ENCODE assay signal across 26 mouse cellular contexts in the genomic region with DNA sequence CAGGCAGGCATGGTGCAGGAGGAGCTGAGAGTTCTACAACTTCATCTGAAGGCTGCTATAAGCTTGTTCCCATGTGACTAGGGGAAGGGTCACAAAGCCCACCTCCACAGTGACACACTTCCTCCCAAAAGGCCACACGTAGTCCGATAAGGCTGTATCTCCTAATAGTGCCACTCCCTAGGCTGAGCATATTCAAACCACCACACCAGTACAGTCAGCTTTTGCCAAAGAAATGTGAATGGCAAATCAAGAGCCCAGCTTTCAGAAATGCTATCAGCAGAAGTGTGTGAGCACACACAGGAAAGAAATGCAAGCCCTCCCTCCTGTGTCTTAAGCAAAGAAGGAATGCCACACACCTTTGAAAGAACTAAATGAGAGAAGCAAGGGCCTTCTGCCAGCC.
A peak's percentile ranks its signal among the peaks of the same experiment; 100 is the strongest.
DNase-seq lines count a peak whose midpoint lies in the region; ATAC-seq lines count a peak whose summit lies in the region.
"Had no signal": no experiment of that assay in that cellular context is flagged by ENCODE, and none has a peak within 500 bp of the region (broad histone marks: within the 10 kb centered on the region; RNA-seq: fewer than 3 reads in every experiment).

No protein-coding gene starts in this region.

- peak; percentile 72 for DNase-seq in heart, adult 11 months
- DNase-seq in lung, adult 18-20 months: no peak
- no peak for DNase-seq in layer of hippocampus, adult 9-10 months (ENCODE audit: low spot score)
- no peak for DNase-seq in embryo, embryonic 11 days
- DNase-seq: adrenal gland, adult 8-10 months; adrenal gland, postnatal 25 days; cerebellum, adult 18-20 months; cerebellum, adult 9-10 months; cerebellum, postnatal 14 days; forebrain, postnatal 0 days; gastrocnemius, adult 2 months; gastrocnemius, postnatal 14 days; heart, adult 2 months; heart, postnatal 14 days; heart, postnatal 4 days had no signal

- H3K27me3 ChIP-seq in heart, embryonic 12.5 days (replicated peaks): no peaks in the 10 kb centered on the region
- H3K27me3 ChIP-seq in lung, embryonic 15.5 days: no peaks in the 10 kb centered on the region
- no peaks in the 10 kb centered on the region for H3K27me3 ChIP-seq in stomach, embryonic 15.5 days (replicated peaks)
- H3K27me3 ChIP-seq: embryonic facial prominence, embryonic 12.5 days; embryonic facial prominence, embryonic 15.5 days; heart, embryonic 15.5 days had no signal

- H3K4me1 ChIP-seq in heart, embryonic 12.5 days (replicated peaks): no peaks in the 10 kb centered on the region
- no peaks in the 10 kb centered on the region for H3K4me1 ChIP-seq in lung, embryonic 15.5 days
- no peaks in the 10 kb centered on the region for H3K4me1 ChIP-seq in stomach, embryonic 15.5 days
- H3K4me1 ChIP-seq: embryonic facial prominence, embryonic 12.5 days; embryonic facial prominence, embryonic 15.5 days; heart, embryonic 15.5 days had no signal

- H3K36me3 ChIP-seq in heart, embryonic 12.5 days: no peaks in the 10 kb centered on the region
- no peaks in the 10 kb centered on the region for H3K36me3 ChIP-seq in lung, embryonic 15.5 days
- H3K36me3 ChIP-seq in stomach, embryonic 15.5 days: no peaks in the 10 kb centered on the region
- H3K36me3 ChIP-seq: embryonic facial prominence, embryonic 12.5 days; embryonic facial prominence, embryonic 15.5 days; heart, embryonic 15.5 days had no signal

- ATAC-seq in heart, embryonic 12.5 days (ENCODE audit: insufficient number of reproducible peaks, low FRiP score): no peak
- no peak; the same call in 1 of the 2 replicates for ATAC-seq in lung, embryonic 15.5 days (ENCODE audit: borderline replicate concordance, extremely low read depth, low FRiP score, low TSS enrichment)
- peak; percentile 56; the same call in 1 of the 2 replicates for ATAC-seq in stomach, embryonic 15.5 days (ENCODE audit: insufficient read depth, low FRiP score, low read depth)
- ATAC-seq: activated CD4-positive, CD25-positive, alpha-beta regulatory T cell, adult 4 months; forebrain, embryonic 14.5 days; forebrain, postnatal 0 days; hindbrain, postnatal 0 days had no signal

- no peak overlapping the region for H3K4me2 ChIP-seq in heart, embryonic 12.5 days
- H3K4me2 ChIP-seq in lung, embryonic 15.5 days: no peak overlapping the region
- H3K4me2 ChIP-seq in stomach, embryonic 15.5 days: no peak overlapping the region
- H3K4me2 ChIP-seq: embryonic facial prominence, embryonic 12.5 days; embryonic facial prominence, embryonic 15.5 days; heart, embryonic 11.5 days; heart, embryonic 15.5 days; hindbrain, embryonic 14.5 days had no signal

- no peaks in the 10 kb centered on the region for H3K9me3 ChIP-seq in heart, embryonic 12.5 days (replicated peaks)
- no peaks in the 10 kb centered on the region for H3K9me3 ChIP-seq in lung, embryonic 15.5 days
- no peaks in the 10 kb centered on the region for H3K9me3 ChIP-seq in stomach, embryonic 15.5 days
- H3K9me3 ChIP-seq: embryonic facial prominence, embryonic 12.5 days; embryonic facial prominence, embryonic 15.5 days; heart, embryonic 15.5 days had no signal

- H3K27ac ChIP-seq in heart, embryonic 12.5 days (ENCODE audit: poor library complexity, severe bottlenecking): no peak overlapping the region
- peak overlapping the region; percentile 29; the same call in 1 of the 2 replicates for H3K27ac ChIP-seq in lung, embryonic 15.5 days
- no peak overlapping the region for H3K27ac ChIP-seq in stomach, embryonic 15.5 days
- H3K27ac ChIP-seq: embryonic facial prominence, embryonic 12.5 days; embryonic facial prominence, embryonic 15.5 days; gastrocnemius, adult 2 months; hindbrain, embryonic 14.5 days; hindbrain, postnatal 0 days had no signal

- no peak overlapping the region for H3K4me3 ChIP-seq in heart, embryonic 12.5 days
- H3K4me3 ChIP-seq in lung, embryonic 15.5 days: no peak overlapping the region
- no peak overlapping the region for H3K4me3 ChIP-seq in stomach, embryonic 15.5 days (replicated peaks)
- H3K4me3 ChIP-seq: embryonic facial prominence, embryonic 12.5 days; embryonic facial prominence, embryonic 15.5 days; gastrocnemius, adult 2 months; heart, adult 2 months; heart, embryonic 15.5 days had no signal

- no peak overlapping the region for H3K9ac ChIP-seq in heart, embryonic 12.5 days
- H3K9ac ChIP-seq in lung, embryonic 15.5 days: no peak overlapping the region
- no peak overlapping the region for H3K9ac ChIP-seq in stomach, embryonic 15.5 days
- H3K9ac ChIP-seq: embryonic facial prominence, embryonic 12.5 days; embryonic facial prominence, embryonic 15.5 days; forebrain, postnatal 0 days; heart, embryonic 15.5 days; hindbrain, embryonic 14.5 days had no signal

- WGBS in heart, embryonic 12.5 days: 86% methylated on average over 2 of the region's 2 CpGs
- WGBS in lung, embryonic 15.5 days: 71% methylated on average over 2 of the region's 2 CpGs
- 63% methylated on average over 2 of the region's 2 CpGs for WGBS in stomach, embryonic 15.5 days
